Mouse (Mus musculus) embryo, embryonic 11 days (tissue): Measurements from ENCODE around the gene AV320801.
"Not testable (repeated sequence)": the region's sequence is repeated elsewhere in the genome, so short reads cannot be mapped to it uniquely, and the experiment has no call there.

Experiments
- DNase-seq: peaks from one replicate; pipeline ENCODE4 v3.0.0-alpha.2; 2015

AV320801 gene

DNA sequence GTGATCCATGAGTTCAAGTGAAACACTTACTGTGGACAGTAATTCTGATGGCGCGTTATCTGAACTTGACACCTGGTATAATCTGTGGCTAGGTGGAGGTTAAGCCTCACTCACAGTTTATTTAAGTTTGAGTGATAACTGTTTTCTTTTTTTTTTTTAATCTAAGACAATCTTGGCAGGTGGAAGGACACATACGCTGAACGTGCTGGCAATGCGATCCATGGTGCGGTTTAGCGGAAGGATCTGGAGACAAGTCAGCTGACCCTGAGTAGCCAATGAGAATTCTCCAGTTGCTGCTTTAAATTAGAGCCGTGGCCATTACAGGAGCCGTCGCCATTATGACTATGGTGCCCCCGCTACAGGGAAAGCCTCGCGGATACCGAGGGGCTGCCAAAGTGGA is at the start of gene AV320801:
Gene AV320801, plus strand, starts transcription at position 301 of the 400 bp plus-strand sequence.
- DNase-seq = not testable (repeated sequence)

DNA sequence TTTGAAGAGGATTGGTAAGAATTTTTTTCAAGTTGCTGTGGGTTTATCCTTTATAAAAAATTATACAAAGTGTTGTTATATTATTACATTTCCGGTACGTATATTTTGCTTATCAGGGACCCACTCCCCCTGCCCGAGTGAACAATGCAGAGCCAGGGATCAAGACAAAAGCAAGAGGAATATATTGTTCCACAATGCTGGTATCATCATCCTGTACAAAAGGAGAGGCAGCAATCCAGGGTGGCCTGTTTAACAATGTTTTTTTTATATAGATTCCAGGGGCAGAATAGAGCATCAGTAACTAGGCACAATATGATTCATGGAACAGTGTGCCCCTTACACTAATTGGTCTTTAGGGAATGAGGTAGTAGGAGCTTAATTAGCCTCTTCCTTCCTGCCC is 30.2 kb upstream of the AV320801 start:
- not testable (repeated sequence) for DNase-seq

DNA sequence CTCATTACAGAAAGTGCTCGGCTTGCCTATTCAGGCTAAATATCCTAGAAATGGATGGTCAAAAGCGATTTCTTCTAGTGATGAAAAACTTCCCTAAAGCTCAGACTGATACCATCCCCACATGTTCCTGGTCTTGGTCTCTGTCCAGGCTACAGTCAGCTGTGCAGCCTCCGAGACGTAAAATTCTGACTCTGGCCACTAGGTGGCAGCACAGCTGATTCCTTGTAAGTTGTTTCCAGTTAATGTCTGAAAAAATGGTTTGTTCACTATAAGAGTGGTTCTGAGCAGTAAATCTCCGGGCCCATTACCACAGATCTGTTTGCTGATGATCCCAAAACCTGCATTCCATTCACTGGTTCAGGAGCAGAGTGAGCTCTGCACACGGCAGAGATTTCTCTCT is 12.5 kb upstream of the AV320801 start:
- not testable (repeated sequence) for DNase-seq

DNA sequence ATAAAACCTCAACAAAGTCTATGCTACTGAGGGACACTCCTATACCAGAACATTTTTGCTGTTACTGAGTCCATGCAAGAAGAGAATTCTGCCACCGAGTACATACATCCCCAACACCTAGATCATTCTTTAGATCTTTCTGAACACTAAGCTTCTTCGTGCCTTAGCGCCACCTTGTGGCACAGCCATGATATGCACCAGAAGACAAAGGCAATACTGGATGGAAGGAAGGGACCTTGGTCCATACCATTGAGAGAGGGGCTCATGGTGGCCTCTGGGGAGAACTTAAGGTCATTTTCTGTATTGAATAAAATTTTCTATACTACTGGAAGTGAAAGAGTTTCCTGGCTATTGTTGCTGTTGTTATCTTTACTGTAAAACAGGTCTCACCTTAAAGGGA is 11.2 kb upstream of the AV320801 start:
- not testable (repeated sequence) for DNase-seq
